Mouse (Mus musculus) stomach, embryonic 14.5 days (tissue): Measurements from ENCODE around the gene Incenp. TPM values are rescaled to one million over a fixed set of nuclear protein-coding genes. Genes with fewer than 3 reads are reported as not detected.
A peak's percentile ranks its signal among the peaks of the same experiment; 100 is the strongest.

Experiments used
- ATAC-seq: fragments of 200-750 bp; cut with Nextera tagmentation; 2 replicates; pipeline ENCODE4 v1.8.0; 2017; ENCODE audit warnings: low read depth, moderate TSS enrichment; ENCODE audit not compliant: insufficient number of reproducible peaks, insufficient read depth, low FRiP score
- H3K27ac ChIP-seq: fragments of 300-500 bp; sonication (generic); 2 replicates; pipeline ENCODE4 v1.5.1; 2014; ENCODE audit warnings: mild to moderate bottlenecking, low read length, moderate library complexity, mixed read lengths
- H3K27me3 ChIP-seq: fragments of 300-500 bp; sonication (generic); 2 replicates; pipeline ENCODE4 v1.6.1; 2014; ENCODE audit warnings: low read length, control low read depth, mixed read lengths; ENCODE audit not compliant: control insufficient read depth, insufficient read depth
- H3K36me3 ChIP-seq: fragments of 300-500 bp; sonication (generic); 2 replicates; pipeline ENCODE4 v1.6.1; 2014; ENCODE audit warnings: mild to moderate bottlenecking, control low read depth, low read length, moderate library complexity, mixed read lengths; ENCODE audit not compliant: control insufficient read depth, insufficient read depth
- H3K4me1 ChIP-seq: fragments of 300-500 bp; sonication (generic); 2 replicates; pipeline ENCODE4 v1.6.1; 2014; ENCODE audit warnings: low read length, control low read depth, mixed read lengths; ENCODE audit not compliant: control insufficient read depth, insufficient read depth
- H3K4me2 ChIP-seq: fragments of 300-500 bp; sonication (generic); replicated peaks from 2 replicates; pipeline ENCODE4 v1.6.1; 2014; ENCODE audit warnings: low read depth, low read length, control low read depth
- H3K4me3 ChIP-seq: fragments of 300-500 bp; sonication (generic); 2 replicates; pipeline ENCODE4 v1.5.1; 2014; ENCODE audit warnings: low read depth, low read length, control low read depth
- H3K9ac ChIP-seq: fragments of 300-500 bp; sonication (generic); replicated peaks from 2 replicates; pipeline ENCODE4 v1.6.1; 2014; ENCODE audit warnings: low read depth, mild to moderate bottlenecking, control low read depth, low read length, moderate library complexity, mixed read lengths
- H3K9me3 ChIP-seq: fragments of 300-500 bp; sonication (generic); 2 replicates; pipeline ENCODE4 v1.6.1; 2016; ENCODE audit warnings: low read depth, low read length, control low read depth; ENCODE audit not compliant: control insufficient read depth
- WGBS: fragments of 180-500 bp; shearing (Covaris S2); extraction: QIAGEN DNeasy Blood & Tissue Kit; methylation state at CpG from one replicate; pipeline ENCODE4 v1.1.7; 2014; 5-methylcytosine and 5-hydroxymethylcytosine counted together
- polyA plus RNA-seq: library from polyadenylated mRNA; unstranded; fragments of >200 nt; fragmentation: Nextera tagmentation; extraction: Ambion mirVana; gene quantifications from 2 replicates; pipeline ENCODE4 v1.2.1, GENCODE M21; 2014

Incenp gene
- polyA plus RNA-seq, 1 experiment from 2014 or later, result 84.9 TPM

GRCm38 (mm10) chr19:9924034-9924768, 24.9 kb upstream of the Incenp start:
- no peak overlapping the region for H3K27ac ChIP-seq
- 0 out of 2 replicates have a peak, but pooled peaks cover 3% of the 10 kb centered on the region for H3K4me1 ChIP-seq
- H3K4me2 ChIP-seq, result no peak overlapping the region
- no peaks in the 10 kb centered on the region for H3K9me3 ChIP-seq
- no peak overlapping the region for H3K9ac ChIP-seq
- no peaks in the 10 kb centered on the region for H3K36me3 ChIP-seq
- 0 out of 2 replicates have a peak, but pooled peaks have one; percentile 53 for ATAC-seq
- no peak overlapping the region for H3K4me3 ChIP-seq
- WGBS, result 34% methylated on average over 13 of the region's 13 CpGs
- H3K27me3 ChIP-seq, result no peaks in the 10 kb centered on the region

GRCm38 (mm10) chr19:9923048-9923447, 23.7 kb upstream of the Incenp start:
- H3K36me3 ChIP-seq, result no peaks in the 10 kb centered on the region
- 0 out of 2 replicates have a peak, but pooled peaks cover 3% of the 10 kb centered on the region for H3K4me1 ChIP-seq
- H3K27me3 ChIP-seq, result no peaks in the 10 kb centered on the region
- no peak overlapping the region for H3K27ac ChIP-seq
- no peak for ATAC-seq
- H3K4me3 ChIP-seq, result no peak overlapping the region
- H3K9me3 ChIP-seq, result no peaks in the 10 kb centered on the region
- no peak overlapping the region for H3K9ac ChIP-seq
- H3K4me2 ChIP-seq, result no peak overlapping the region

- no peak for ATAC-seq
- Histone ChIP-seq H3K27me3 (no peaks in the 10 kb centered on the region), H3K4me2 (no peak overlapping the region), H3K4me3 (no peak overlapping the region), H3K4me1 (0 out of 2 replicates have a peak, but pooled peaks cover 3% of the 10 kb centered on the region), H3K9me3 (no peaks in the 10 kb centered on the region), H3K27ac (no peak overlapping the region), H3K9ac (no peak overlapping the region), H3K36me3 (no peaks in the 10 kb centered on the region)
- WGBS, result 32% methylated on average over 2 of the region's 2 CpGs
Measured at GRCm38 (mm10) chr19:9922228-9922627, 22.9 kb upstream of the Incenp start.

- 0 out of 2 replicates have a peak, but pooled peaks cover 3% of the 10 kb centered on the region for H3K4me1 ChIP-seq
- H3K9me3 ChIP-seq, result no peaks in the 10 kb centered on the region
- H3K4me3 ChIP-seq, result no peak overlapping the region
- no peaks in the 10 kb centered on the region for H3K27me3 ChIP-seq
- 44% methylated on average over 13 of the region's 13 CpGs for WGBS
- H3K4me2 ChIP-seq, result no peak overlapping the region
- no peaks in the 10 kb centered on the region for H3K36me3 ChIP-seq
- no peak overlapping the region for H3K9ac ChIP-seq
- no peak for ATAC-seq
- no peak overlapping the region for H3K27ac ChIP-seq
Measured at GRCm38 (mm10) chr19:9920835-9921784, 21.8 kb upstream of the Incenp start.

GRCm38 (mm10) chr19:9918176-9918861, 19.0 kb upstream of the Incenp start:
- Histone ChIP-seq H3K9ac (no peak overlapping the region), H3K27ac (no peak overlapping the region), H3K4me1 (0 out of 2 replicates have a peak, but pooled peaks cover 3% of the 10 kb centered on the region), H3K4me3 (no peak overlapping the region), H3K9me3 (no peaks in the 10 kb centered on the region), H3K36me3 (no peaks in the 10 kb centered on the region), H3K4me2 (no peak overlapping the region), H3K27me3 (no peaks in the 10 kb centered on the region)
- WGBS, result 64% methylated on average over 9 of the region's 9 CpGs
- ATAC-seq, result no peak

- Histone ChIP-seq H3K9ac (no peak overlapping the region), H3K4me2 (no peak overlapping the region), H3K4me3 (no peak overlapping the region), H3K36me3 (no peaks in the 10 kb centered on the region), H3K27me3 (no peaks in the 10 kb centered on the region), H3K27ac (no peak overlapping the region), H3K9me3 (no peaks in the 10 kb centered on the region), H3K4me1 (0 out of 2 replicates have a peak, but pooled peaks cover 3% of the 10 kb centered on the region)
- 62% methylated on average over 4 of the region's 4 CpGs for WGBS
- ATAC-seq, result no peak
Measured at GRCm38 (mm10) chr19:9917727-9918126, 18.4 kb upstream of the Incenp start.

GRCm38 (mm10) chr19:9915935-9916334, 16.6 kb upstream of the Incenp start:
- Histone ChIP-seq H3K4me2 (no peak overlapping the region), H3K4me1 (no peaks in the 10 kb centered on the region), H3K27ac (no peak overlapping the region), H3K9me3 (no peaks in the 10 kb centered on the region), H3K27me3 (no peaks in the 10 kb centered on the region), H3K9ac (no peak overlapping the region), H3K36me3 (no peaks in the 10 kb centered on the region), H3K4me3 (no peak overlapping the region)
- ATAC-seq, result no peak
- WGBS, result 0% methylated on average over 1 of the region's 1 CpGs

- Histone ChIP-seq H3K9ac (no peak overlapping the region), H3K4me3 (no peak overlapping the region), H3K27me3 (no peaks in the 10 kb centered on the region), H3K27ac (no peak overlapping the region), H3K4me1 (no peaks in the 10 kb centered on the region), H3K36me3 (no peaks in the 10 kb centered on the region), H3K4me2 (no peak overlapping the region), H3K9me3 (no peaks in the 10 kb centered on the region)
- ATAC-seq, result no peak
- WGBS, result 82% methylated on average over 3 of the region's 3 CpGs
Measured at GRCm38 (mm10) chr19:9914346-9914745, 15.0 kb upstream of the Incenp start.
